Mouse (Mus musculus): ENCODE data around the gene Zfp2.

Gene Zfp2

DNA sequence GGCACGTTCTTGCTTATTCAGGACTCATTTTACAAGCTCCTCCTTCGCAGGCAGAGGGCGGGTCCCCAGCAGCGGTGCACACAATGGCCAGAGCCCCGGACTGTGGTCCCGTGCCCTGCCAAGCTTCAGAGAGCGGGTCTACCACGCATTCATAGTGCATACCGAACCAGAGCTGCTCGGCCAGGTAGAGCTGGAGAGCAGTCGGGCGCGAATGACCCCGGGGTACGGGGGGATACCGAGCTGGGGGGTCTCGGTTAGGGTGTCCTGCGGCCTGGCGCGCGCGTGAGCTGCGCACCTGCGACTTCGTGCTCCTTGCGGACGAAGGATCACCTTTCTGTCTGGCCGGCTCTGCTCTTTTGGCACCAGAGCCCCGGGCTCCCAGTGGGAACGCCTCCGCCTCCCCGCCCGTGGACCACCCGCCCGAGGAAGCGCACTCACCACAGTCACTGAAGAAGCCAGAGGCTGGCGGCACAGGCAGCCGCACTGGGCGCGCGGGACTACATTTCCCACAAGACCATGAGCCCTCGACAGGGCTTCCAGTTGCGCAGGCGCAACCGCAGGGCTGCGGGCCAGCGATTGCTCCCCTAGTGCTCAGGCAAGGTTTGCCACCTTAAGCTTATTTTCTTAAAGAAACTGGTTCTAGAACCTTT lies at the start of gene Zfp2:
Zfp2 (minus strand) TSS at position 495 of the 650 bp plus-strand sequence.
- peak; percentile 97 for DNase-seq (ENCODE audit: low read depth, low spot score)

DNA sequence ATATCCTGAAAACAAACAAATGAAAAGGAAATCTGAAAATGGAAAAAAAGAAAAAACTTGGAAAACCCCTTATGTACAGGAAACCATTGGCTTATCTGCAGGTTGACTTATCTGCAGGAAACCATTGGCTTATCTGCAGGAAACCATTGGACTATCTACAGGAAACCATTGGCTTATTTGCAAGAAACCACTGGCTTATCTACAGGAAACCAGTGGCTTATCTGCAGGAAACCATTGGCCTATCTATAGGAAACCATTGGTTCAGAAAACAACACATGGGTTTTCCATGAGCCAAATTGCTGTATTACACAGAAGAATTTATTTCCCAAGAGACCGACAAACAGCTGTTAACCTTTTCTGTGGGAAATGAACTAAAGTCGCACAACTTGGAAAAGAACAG lies 48.9 kb upstream of the Zfp2 start:
- no peak for DNase-seq (ENCODE audit: low read depth, low spot score)

DNA sequence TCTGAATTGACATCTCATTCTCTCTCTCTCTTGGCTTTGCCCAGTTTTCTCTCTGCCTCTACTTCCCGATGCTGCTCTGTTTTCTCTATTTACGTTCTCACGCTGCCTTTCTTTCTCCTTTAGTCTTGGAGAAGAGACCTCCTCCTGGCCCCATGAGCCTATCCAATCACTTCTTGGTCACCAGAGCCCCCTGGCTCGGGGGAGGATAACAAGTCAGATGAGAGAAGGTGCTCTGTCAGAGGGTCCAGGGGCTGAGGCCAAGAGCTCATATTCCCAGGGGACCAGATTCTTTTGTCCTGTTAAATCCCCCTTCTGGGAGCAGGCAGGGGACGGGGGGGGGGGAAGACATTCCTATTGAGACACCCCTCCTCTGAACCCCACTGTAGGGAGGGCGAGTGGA lies 37.7 kb upstream of the Zfp2 start, which contains the start of gene Prop1:
Prop1 (minus strand) TSS at position 101 of the 400 bp plus-strand sequence.
- DNase-seq (ENCODE audit: low read depth, low spot score) = no peak

DNA sequence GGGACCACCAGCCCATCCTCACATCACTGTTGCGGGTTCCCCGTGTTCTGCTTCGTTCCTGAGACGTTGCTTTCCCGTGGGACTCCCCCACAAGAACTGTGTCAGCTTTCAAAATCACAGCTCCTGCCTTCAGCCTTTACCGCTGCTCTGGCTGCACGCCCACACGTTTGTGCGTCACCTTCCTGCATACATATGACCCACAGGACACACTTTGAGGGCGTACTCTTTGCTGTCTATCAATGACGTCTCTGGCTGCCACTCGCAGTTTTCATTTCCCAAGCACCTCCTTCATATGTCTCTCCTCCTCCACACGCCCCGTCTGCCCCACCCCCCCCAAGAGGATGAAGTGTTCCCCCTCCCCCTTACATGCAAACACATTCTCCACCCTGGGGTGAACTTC lies 36.3 kb upstream of the Zfp2 start:
- peak; percentile 89 for DNase-seq (ENCODE audit: low read depth, low spot score)

DNA sequence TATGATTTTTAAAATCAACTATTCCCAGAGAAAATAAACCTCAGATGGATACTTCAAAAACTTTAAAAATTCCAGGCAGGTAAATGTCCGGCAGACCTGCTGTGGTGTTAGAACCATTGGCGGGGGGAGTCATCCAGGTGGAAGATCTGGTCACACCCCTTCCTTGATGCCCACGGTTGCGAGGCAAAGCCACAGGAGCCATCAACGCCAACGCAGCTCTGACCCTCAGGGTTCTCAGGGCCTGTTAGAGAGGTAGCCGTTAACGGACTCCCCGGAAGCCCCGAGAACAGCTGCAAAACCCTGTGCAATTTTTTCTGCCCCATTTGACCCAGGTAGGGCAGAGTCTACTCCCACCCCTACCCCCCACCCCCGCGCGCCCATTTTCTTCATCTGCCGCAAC lies 27.5 kb upstream of the Zfp2 start, which contains the start of gene 4933414I15Rik:
4933414I15Rik (minus strand) TSS at position 260 of the 400 bp plus-strand sequence.
- no peak for DNase-seq (ENCODE audit: low read depth, low spot score)

DNA sequence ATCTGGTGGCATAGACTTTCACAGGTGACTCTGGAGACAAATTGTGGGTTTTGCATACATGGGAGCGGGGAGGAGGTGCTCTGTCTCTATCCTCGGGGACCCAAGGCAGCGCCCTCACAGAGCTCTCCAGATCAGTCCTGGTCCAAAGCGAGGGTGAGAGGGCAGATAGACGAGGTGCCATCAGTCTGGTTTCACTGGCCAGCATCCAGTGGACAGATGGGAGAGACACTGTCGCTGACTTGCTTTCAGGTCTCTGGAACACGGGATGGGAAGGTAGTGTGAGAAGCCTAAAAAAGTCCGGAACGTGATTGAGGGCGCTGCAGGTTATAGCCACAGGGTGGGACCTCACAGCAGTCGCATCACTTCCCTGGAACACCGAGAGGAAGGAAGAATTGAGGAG lies 26.4 kb upstream of the Zfp2 start:
- peak; percentile 16 for DNase-seq (ENCODE audit: low read depth, low spot score)

DNA sequence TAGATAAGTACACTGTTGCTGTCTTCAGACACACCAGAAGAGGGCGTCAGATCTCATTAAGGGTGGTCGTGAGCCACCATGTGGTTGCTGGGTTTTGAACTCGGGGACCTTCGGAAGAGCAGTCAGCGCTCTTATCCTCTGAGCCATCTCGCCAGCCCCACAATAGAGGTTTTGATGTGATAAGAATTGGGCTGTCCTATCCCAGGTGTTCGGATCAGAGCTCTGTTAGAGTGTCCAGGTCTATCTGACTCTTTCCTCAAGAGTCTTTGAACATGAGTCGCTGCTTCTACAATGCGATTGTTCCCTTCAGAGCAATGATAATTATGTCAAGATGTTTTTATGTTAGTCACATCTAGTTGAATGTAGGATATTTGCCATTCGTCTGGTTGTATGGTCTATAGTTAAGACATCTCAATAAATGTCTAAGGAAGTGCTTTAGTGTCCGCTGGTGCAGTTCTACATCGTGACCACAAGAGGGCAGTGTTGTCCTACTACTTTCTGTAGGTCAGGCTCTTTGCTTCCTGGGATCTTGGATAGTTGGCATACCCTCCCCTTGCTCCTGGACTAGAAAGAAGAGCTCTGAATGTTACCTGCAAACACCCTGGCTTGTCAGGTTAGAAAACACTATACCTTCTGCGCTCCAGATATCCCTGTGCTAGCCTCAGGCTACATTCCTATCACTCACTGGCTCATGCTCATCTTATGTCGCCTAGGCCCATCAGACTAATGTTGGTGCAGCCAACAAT lies 23.8 kb upstream of the Zfp2 start:
- DNase-seq (ENCODE audit: low read depth, low spot score) = peak; percentile 79

DNA sequence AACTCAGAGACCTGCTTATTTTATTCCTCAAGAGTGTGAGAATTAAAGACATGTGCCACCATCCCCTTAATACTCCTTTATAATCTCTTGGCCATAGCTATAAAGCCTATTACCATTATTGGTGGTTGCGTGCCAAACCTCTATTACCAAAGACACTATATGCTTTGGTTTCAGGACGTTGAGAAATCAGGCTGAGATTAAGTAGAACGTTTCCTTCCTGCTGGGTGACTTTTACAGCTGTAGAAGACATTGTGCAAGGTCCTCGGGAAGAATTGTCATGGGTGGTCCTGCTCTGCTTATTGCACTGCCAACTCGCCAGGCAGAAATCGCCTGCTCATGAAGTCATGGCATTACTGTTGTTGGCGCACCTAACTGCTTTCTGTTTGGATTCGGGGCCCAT lies 22.5 kb upstream of the Zfp2 start:
- no peak for DNase-seq (ENCODE audit: low read depth, low spot score)

DNA sequence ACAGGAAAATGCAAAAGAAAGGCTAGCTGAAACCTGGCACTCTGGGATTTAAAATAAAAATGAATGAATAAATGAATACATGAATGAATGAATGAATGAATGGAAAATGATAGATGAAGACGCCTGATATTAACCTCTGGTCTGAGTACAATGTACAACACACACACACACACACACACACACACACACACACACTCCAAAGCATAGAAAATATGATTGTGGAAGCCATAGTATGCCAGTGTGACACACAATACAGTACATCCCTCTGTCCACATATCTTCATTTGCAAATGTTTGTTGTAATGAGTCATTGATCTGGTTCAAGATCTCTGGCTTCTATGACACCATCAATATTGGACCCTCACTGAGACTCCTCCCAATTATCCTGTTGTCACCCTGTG lies 16.1 kb upstream of the Zfp2 start:
- no peak for DNase-seq (ENCODE audit: low read depth, low spot score)

DNA sequence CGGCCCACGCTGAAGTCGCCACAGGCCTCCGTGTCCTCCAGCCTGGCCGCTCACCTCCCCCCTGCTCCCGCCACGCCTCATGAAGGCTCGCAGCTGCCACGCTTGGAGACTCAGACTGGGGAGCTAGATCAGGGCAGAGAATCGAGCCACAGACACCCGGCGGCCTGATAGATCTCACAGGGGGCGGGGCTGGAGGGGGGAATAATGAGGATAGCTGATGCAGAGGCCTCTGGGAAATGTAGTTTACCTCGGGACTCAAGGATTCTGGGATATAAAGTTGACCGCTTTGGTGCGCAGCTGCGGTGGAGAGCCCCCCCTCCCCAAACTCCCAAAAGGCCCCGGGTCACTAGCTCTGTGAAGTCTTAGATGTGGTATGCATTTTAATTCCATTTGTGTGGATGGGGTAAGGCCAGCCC lies 15.5 kb upstream of the Zfp2 start, which contains the start of gene Zfp354b:
Zfp354b (minus strand) TSS at position 183 of the 416 bp plus-strand sequence.
- DNase-seq (ENCODE audit: low read depth, low spot score) = peak; percentile 98

DNA sequence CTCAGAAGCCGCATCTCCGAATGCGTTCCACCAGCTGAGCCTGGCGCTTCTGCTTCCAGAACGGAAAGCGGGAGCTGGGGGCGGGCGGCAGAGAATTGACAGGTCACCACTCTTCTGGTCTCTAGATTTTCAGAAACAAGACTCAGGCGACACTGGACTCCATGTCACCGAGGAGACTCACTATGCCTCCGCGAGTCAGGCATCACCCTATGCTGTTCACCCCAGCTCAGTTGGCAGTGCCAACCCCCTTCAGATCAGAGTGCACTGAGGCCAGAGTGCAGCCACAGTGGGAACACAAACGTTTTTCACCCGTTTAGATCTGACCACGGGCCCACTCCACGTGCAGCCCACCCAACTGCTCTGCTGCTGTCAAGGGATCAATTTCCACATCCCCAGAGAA lies 15.1 kb upstream of the Zfp2 start:
- DNase-seq (ENCODE audit: low read depth, low spot score) = peak; percentile 50

DNA sequence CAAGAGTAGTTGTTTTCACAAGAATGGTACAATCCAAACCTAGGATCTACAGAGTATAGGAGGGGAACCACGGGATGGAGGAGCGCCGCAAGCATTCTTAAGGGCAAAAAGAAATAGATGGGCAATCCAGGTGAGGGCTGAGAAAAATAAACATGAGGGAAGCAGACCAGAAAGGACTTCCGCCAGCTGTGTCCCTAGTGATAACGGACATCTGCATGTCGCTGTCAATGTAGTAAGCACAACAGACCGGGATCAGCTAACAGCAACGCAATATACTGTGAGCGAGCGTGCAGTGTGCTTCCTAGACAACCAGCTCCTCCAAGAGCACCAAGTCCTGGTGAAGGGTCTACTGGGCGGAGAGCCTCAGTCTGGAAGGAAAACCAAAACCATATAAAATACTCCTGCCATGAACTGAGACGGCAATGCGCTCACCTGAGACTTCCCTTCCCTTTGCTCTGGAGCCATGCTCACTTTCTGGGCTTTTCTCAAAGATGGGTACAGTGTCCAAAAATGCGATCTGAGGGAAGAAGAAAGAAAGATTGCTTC lies 14.6 kb upstream of the Zfp2 start:
- DNase-seq (ENCODE audit: low read depth, low spot score) = peak; percentile 47

DNA sequence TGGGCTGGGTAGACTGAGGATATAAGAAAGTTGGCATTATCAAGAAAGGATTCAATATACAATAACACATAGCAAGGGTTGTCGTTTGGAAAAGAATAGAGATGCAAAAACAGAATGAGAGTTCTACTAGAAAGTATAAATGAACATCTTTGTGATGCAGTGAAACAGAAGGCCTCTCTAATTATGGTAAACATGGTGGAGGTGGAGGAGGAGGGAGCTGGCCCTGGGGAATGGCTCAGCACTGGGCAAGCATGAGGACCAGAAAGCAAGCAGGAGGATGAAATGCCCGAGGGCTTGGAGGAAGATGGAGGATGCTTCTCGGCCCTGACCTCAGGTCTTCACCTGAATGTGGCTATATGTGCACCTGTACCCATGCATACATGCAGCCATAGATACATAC lies 1.5 kb downstream of the Zfp2 start:
- peak; percentile 60 for DNase-seq (ENCODE audit: low read depth, low spot score)

DNA sequence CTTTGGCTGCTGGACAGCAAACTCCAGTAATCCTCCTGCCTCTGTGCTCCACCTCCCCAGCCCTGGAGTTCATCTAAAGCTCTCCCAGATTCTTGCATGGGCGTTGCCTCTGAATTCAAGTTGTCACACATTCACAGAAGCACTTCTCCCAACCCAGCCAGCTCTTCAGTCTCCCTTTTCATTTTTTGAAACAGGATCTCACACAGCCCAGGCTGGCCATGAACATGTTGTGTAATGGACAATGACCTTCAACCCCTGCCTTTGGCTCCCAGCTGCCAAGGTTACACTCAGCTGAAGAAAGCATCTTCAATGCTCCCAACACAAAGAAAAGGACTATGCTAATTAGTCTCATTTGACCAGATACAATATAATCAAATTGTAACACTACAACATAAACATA lies 2.7 kb downstream of the Zfp2 start:
- no peak for DNase-seq (ENCODE audit: low read depth, low spot score)

DNA sequence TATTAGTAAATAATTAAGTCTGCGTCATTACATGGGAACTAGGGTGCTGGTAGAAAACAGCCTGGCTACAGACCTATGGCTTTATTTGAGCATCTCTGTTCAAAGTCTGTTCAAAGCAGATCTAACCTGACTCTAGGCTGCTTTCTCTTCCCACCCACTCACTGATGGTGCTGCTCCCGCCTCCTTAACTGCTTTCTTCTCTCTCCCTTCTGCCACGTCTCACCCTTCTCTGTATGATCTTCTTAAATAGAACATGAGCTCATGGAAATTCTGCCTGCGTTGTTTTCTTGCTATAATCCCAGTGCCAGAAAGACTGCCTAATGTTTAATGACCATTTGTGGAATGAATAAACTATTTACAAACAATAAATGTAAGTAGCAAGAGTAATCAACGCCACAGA lies 7.8 kb downstream of the Zfp2 start:
- DNase-seq (ENCODE audit: low read depth, low spot score) = peak; percentile 87

DNA sequence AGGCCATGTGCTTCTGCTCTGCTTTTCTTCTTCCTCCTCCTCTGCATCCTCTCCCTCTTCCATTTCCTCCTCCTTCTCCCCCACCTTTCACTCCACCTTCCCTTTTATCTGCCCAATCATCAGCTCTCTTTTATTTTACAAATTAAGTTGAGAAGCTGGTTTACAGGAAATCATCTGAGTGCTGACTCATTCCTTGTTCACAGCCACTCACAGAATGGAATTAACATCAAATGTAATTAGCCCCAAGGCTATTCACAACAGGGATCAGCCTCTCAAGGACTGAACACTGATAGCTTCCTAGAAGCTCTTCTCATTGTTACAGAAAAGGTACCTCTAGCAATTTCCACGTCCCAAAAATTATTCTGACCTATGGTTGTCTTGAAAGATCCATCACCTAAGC lies 18.6 kb downstream of the Zfp2 start:
- no peak for DNase-seq (ENCODE audit: low read depth, low spot score)

DNA sequence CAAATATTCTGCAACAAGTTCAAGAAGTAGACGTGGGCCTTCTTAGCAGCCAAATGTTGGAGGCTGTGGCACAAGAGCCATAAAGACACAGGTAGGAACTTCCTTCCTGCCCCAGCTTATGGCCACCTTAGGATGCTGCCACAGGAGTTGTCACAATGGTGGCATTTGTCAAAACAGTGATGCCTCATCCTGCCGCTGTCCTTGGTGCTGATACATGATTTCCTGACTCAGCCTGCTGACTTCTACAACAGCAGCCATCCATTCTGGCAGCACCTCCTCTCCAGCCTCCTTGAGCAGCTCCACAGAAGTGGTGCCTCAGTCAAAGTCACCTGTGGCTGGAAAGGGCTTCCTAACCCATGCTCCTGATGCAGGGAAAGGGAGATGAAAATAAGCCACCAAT lies 23.5 kb downstream of the Zfp2 start:
- no peak for DNase-seq (ENCODE audit: low read depth, low spot score)

DNA sequence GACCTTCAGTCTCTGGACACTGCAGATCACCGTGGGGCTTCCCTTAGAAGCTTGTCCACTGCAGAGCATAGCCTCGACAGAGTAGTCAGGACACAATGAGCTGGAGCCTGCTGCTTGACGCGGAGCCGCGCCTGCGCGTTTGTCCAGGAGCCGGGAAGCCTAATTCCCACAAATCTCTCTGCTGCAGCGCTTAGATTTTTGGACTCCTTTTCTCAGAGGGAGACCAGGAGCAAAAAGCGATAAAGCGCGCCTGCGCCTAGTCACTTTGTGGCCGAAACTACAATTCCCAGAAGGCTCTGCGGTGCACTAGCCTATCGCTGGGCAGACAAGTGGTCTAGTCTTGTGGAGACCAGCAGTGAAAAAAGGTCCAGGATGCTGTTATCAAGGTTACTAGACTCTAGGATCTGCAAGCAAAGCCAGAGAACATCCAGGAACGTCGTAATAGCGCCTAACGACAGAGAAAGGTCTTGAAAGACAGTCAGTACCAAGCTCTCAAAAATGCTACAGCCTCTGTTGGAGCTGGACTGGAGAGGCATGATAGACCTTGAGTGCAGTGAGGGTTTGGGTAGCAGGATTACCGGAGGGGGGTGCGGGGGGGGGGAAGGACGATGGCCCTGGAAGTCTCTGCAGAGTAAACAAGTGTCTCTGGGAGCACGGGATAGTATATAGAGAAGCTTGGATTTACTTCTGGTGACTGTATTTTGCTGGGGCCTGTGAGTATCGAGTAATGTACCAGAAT lies 28.4 kb downstream of the Zfp2 start, which contains the start of gene Zfp454:
Zfp454 (minus strand) TSS at position 262 of the 739 bp plus-strand sequence.
- DNase-seq (ENCODE audit: low read depth, low spot score) = peak; percentile 99

DNA sequence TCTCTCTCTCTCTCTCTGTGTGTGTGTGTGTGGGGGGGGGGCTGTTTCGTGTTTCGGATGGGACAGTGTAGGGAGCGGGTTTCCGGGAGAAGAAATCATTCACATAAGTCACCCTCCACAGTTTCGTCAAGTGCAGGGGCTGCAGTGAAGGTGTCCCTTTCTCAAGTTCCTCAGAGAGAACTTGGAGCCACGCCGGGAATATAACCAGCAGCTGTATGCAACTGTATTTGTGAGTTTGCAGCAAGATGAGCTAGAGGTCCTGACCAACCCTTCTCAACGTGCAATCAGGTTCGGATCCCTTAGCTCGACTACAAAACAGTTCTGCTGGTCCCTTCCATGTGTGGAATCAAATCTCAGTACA lies 29.1 kb downstream of the Zfp2 start:
- no peak for DNase-seq (ENCODE audit: low read depth, low spot score)

DNA sequence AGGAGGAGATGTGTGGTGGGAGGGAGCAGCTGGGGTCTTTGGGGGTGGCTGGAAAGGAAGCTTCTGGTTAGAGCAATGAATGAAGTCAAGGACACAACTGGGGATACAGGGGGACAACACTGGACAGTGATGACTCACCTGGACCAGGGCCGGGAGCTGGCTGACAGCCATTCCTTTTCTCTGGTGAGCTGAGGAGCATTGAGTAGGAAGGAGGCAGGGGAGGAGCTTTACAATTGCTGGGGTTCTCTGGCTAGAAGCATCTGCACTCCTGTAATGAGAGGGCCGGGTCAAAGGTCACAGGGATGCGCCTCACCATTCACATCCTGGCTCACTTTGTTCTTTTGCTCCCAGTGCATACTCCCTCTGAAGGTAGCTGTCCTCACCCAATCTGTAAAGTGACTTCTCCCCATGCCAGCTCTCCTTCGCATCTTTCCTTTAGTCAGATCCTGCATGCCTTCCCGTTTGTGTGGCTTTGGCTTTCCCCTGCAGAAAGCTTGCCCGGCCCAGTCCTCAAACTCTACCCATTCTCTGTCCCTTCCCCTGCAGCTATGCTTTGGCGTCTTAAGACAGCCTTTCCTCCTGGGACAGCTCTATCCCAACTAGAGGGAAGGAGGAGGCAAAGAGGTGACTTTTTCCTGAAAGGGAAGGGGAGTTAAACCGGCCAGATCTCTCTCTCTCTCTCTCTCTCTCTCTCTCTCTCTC lies 29.6 kb downstream of the Zfp2 start:
- peak; percentile 20 for DNase-seq (ENCODE audit: low read depth, low spot score)

DNA sequence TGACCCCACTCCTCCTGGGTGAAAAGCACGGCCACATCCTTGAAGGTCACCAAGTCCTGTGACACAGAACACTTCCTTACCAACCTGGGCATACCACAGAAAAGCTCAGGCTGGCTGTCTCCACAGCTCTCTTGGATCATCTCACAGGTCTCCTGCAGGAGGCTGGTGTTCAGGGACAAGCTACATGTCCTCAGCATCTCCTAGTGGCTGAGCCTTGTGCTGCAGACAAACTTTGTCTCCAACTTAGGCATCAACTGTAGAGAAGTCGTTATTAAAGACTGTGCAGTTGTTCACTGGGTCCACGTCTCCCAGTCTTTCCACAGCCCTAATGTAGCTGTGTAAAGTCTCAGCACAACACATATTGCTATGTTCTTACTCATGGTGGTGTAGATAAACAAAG lies 32.2 kb downstream of the Zfp2 start:
- DNase-seq (ENCODE audit: low read depth, low spot score) = peak; percentile 16

Data from brain, adult 2 months (tissue).